Mouse (Mus musculus) midbrain, embryonic 15.5 days (tissue): ENCODE measurements around the gene Ppp1r1c. TPM values are rescaled to one million over a fixed set of nuclear protein-coding genes. Genes with fewer than 3 reads are reported as not detected.

Experiments
- ATAC-seq: fragments of 200-750 bp; cut with Nextera tagmentation; replicated peaks from 2 replicates; pipeline ENCODE4 v1.8.0; 2017; ENCODE audit warnings: moderate TSS enrichment
- H3K27ac ChIP-seq: fragments of 300-500 bp; sonication (generic); 2 replicates; pipeline ENCODE4 v1.5.1; 2015; ENCODE audit warnings: mild to moderate bottlenecking, inconsistent platforms
- H3K27me3 ChIP-seq: fragments of 300-500 bp; sonication (generic); replicated peaks from 2 replicates; pipeline ENCODE4 v1.6.1; 2015; ENCODE audit warnings: inconsistent platforms
- H3K36me3 ChIP-seq: fragments of 300-500 bp; sonication (generic); replicated peaks from 2 replicates; pipeline ENCODE4 v1.6.1; 2015; ENCODE audit warnings: inconsistent platforms
- H3K4me1 ChIP-seq: fragments of 300-500 bp; sonication (generic); 2 replicates; pipeline ENCODE4 v1.6.1; 2015; ENCODE audit warnings: inconsistent platforms
- H3K4me2 ChIP-seq: fragments of 300-500 bp; sonication (generic); 2 replicates; pipeline ENCODE4 v1.6.1; 2015; ENCODE audit warnings: inconsistent platforms, mild to moderate bottlenecking, moderate library complexity
- H3K4me3 ChIP-seq: fragments of 300-500 bp; sonication (generic); 2 replicates; pipeline ENCODE4 v1.5.1; 2015; ENCODE audit warnings: mild to moderate bottlenecking, inconsistent platforms
- H3K9ac ChIP-seq: fragments of 300-500 bp; sonication (generic); 2 replicates; pipeline ENCODE4 v1.6.1; 2015; ENCODE audit warnings: mild to moderate bottlenecking, inconsistent platforms
- H3K9me3 ChIP-seq: fragments of 300-500 bp; sonication (generic); 2 replicates; pipeline ENCODE4 v1.6.1; 2016; ENCODE audit warnings: inconsistent platforms
- WGBS: fragments of 180-500 bp; shearing (Covaris S2); methylation state at CpG from one replicate; pipeline ENCODE4 v1.1.7; 2015; ENCODE audit warnings: mixed read lengths; 5-methylcytosine and 5-hydroxymethylcytosine counted together
- polyA plus RNA-seq: library from polyadenylated mRNA; unstranded; fragments of >200 nt; fragmentation: Nextera tagmentation; extraction: Ambion mirVana; gene quantifications from 2 replicates; pipeline ENCODE4 v1.2.1, GENCODE M21; 2015

Ppp1r1c gene
- polyA plus RNA-seq, 1 experiment from 2014 or later: 3.7 TPM

- no peak overlapping the region for H3K27ac ChIP-seq
- H3K36me3 ChIP-seq: no peaks in the 10 kb centered on the region
- no peaks in the 10 kb centered on the region for H3K9me3 ChIP-seq
- no peak for ATAC-seq
- H3K27me3 ChIP-seq: no peaks in the 10 kb centered on the region
- no peak overlapping the region for H3K4me2 ChIP-seq
- H3K4me3 ChIP-seq: no peak overlapping the region
- H3K9ac ChIP-seq: no peak overlapping the region
- WGBS: 57% methylated on average over 6 of the region's 6 CpGs
- H3K4me1 ChIP-seq: no peaks in the 10 kb centered on the region
Observed at GRCm38 (mm10) chr2:79762723-79763388, 55.3 kb downstream of the Ppp1r1c start.

GRCm38 (mm10) chr2:79765032-79765431, 57.5 kb downstream of the Ppp1r1c start:
- no peak for ATAC-seq
- Histone ChIP-seq H3K4me2 (no peak overlapping the region), H3K9ac (no peak overlapping the region), H3K4me3 (no peak overlapping the region), H3K36me3 (no peaks in the 10 kb centered on the region), H3K4me1 (no peaks in the 10 kb centered on the region), H3K27ac (no peak overlapping the region), H3K27me3 (no peaks in the 10 kb centered on the region), H3K9me3 (no peaks in the 10 kb centered on the region)
- 87% methylated on average over 3 of the region's 3 CpGs for WGBS

GRCm38 (mm10) chr2:79765723-79766122, 58.1 kb downstream of the Ppp1r1c start:
- Histone ChIP-seq H3K27ac (no peak overlapping the region), H3K9me3 (no peaks in the 10 kb centered on the region), H3K4me1 (no peaks in the 10 kb centered on the region), H3K9ac (no peak overlapping the region), H3K4me2 (no peak overlapping the region), H3K27me3 (no peaks in the 10 kb centered on the region), H3K36me3 (no peaks in the 10 kb centered on the region), H3K4me3 (no peak overlapping the region)
- 86% methylated on average over 7 of the region's 7 CpGs for WGBS
- ATAC-seq: no peak

GRCm38 (mm10) chr2:79768625-79769024, 61.0 kb downstream of the Ppp1r1c start:
- WGBS: 84% methylated on average over 2 of the region's 2 CpGs
- Histone ChIP-seq H3K4me3 (no peak overlapping the region), H3K9ac (no peak overlapping the region), H3K4me1 (no peaks in the 10 kb centered on the region), H3K4me2 (no peak overlapping the region), H3K27me3 (no peaks in the 10 kb centered on the region), H3K36me3 (no peaks in the 10 kb centered on the region), H3K9me3 (no peaks in the 10 kb centered on the region), H3K27ac (no peak overlapping the region)
- no peak; the same call in 1 of the 2 replicates for ATAC-seq

GRCm38 (mm10) chr2:79770307-79770706, 62.7 kb downstream of the Ppp1r1c start:
- no peak overlapping the region for H3K4me3 ChIP-seq
- H3K27me3 ChIP-seq: no peaks in the 10 kb centered on the region
- H3K36me3 ChIP-seq: no peaks in the 10 kb centered on the region
- H3K4me2 ChIP-seq: no peak overlapping the region
- WGBS: 36% methylated on average over 3 of the region's 3 CpGs
- H3K4me1 ChIP-seq: no peaks in the 10 kb centered on the region
- no peaks in the 10 kb centered on the region for H3K9me3 ChIP-seq
- no peak overlapping the region for H3K27ac ChIP-seq
- no peak for ATAC-seq
- no peak overlapping the region for H3K9ac ChIP-seq

- no peak overlapping the region for H3K4me2 ChIP-seq
- H3K9me3 ChIP-seq: no peaks in the 10 kb centered on the region
- no peak overlapping the region for H3K4me3 ChIP-seq
- no peak overlapping the region for H3K27ac ChIP-seq
- no peaks in the 10 kb centered on the region for H3K4me1 ChIP-seq
- no peaks in the 10 kb centered on the region for H3K36me3 ChIP-seq
- peak; percentile 63; the same call in 1 of the 2 replicates for ATAC-seq
- no peak overlapping the region for H3K9ac ChIP-seq
- WGBS: 4% methylated on average over 5 of the region's 5 CpGs
- H3K27me3 ChIP-seq: no peaks in the 10 kb centered on the region
Observed at GRCm38 (mm10) chr2:79774372-79774771, 66.8 kb downstream of the Ppp1r1c start.

- 79% methylated on average over 2 of the region's 2 CpGs for WGBS
- no peaks in the 10 kb centered on the region for H3K4me1 ChIP-seq
- H3K27me3 ChIP-seq: no peaks in the 10 kb centered on the region
- H3K4me2 ChIP-seq: no peak overlapping the region
- H3K9me3 ChIP-seq: no peaks in the 10 kb centered on the region
- no peak overlapping the region for H3K27ac ChIP-seq
- no peak overlapping the region for H3K9ac ChIP-seq
- no peaks in the 10 kb centered on the region for H3K36me3 ChIP-seq
- no peak for ATAC-seq
- H3K4me3 ChIP-seq: no peak overlapping the region
Observed at GRCm38 (mm10) chr2:79777801-79778200, 70.2 kb downstream of the Ppp1r1c start.

GRCm38 (mm10) chr2:79780772-79781171, 73.2 kb downstream of the Ppp1r1c start:
- Histone ChIP-seq H3K27me3 (no peaks in the 10 kb centered on the region), H3K4me1 (no peaks in the 10 kb centered on the region), H3K9me3 (no peaks in the 10 kb centered on the region), H3K9ac (no peak overlapping the region), H3K4me3 (no peak overlapping the region), H3K36me3 (no peaks in the 10 kb centered on the region), H3K4me2 (no peak overlapping the region), H3K27ac (no peak overlapping the region)
- ATAC-seq: no peak
- 62% methylated on average over 7 of the region's 7 CpGs for WGBS

- no peak overlapping the region for H3K4me3 ChIP-seq
- H3K4me2 ChIP-seq: no peak overlapping the region
- H3K9me3 ChIP-seq: no peaks in the 10 kb centered on the region
- H3K27ac ChIP-seq: no peak overlapping the region
- H3K36me3 ChIP-seq: no peaks in the 10 kb centered on the region
- no peaks in the 10 kb centered on the region for H3K27me3 ChIP-seq
- no peak overlapping the region for H3K9ac ChIP-seq
- WGBS: 66% methylated on average over 8 of the region's 8 CpGs
- no peak for ATAC-seq
- no peaks in the 10 kb centered on the region for H3K4me1 ChIP-seq
Observed at GRCm38 (mm10) chr2:79785541-79786134, 78.1 kb downstream of the Ppp1r1c start.

GRCm38 (mm10) chr2:79786467-79786866, 78.9 kb downstream of the Ppp1r1c start:
- Histone ChIP-seq H3K36me3 (no peaks in the 10 kb centered on the region), H3K27ac (no peak overlapping the region), H3K4me1 (no peaks in the 10 kb centered on the region), H3K9ac (no peak overlapping the region), H3K9me3 (no peaks in the 10 kb centered on the region), H3K27me3 (no peaks in the 10 kb centered on the region), H3K4me3 (no peak overlapping the region), H3K4me2 (no peak overlapping the region)
- 89% methylated on average over 11 of the region's 11 CpGs for WGBS
- no peak for ATAC-seq

- Histone ChIP-seq H3K27me3 (no peaks in the 10 kb centered on the region), H3K4me2 (no peak overlapping the region), H3K9ac (no peak overlapping the region), H3K27ac (no peak overlapping the region), H3K9me3 (no peaks in the 10 kb centered on the region), H3K4me1 (no peaks in the 10 kb centered on the region), H3K36me3 (no peaks in the 10 kb centered on the region), H3K4me3 (no peak overlapping the region)
- no peak for ATAC-seq
- WGBS: 96% methylated on average over 2 of the region's 2 CpGs
Observed at GRCm38 (mm10) chr2:79793186-79793585, 85.6 kb downstream of the Ppp1r1c start.

- Histone ChIP-seq H3K36me3 (no peaks in the 10 kb centered on the region), H3K4me3 (no peak overlapping the region), H3K4me1 (no peaks in the 10 kb centered on the region), H3K4me2 (no peak overlapping the region), H3K9ac (no peak overlapping the region), H3K27me3 (no peaks in the 10 kb centered on the region), H3K27ac (no peak overlapping the region), H3K9me3 (no peaks in the 10 kb centered on the region)
- ATAC-seq: no peak
- WGBS: 79% methylated on average over 2 of the region's 2 CpGs
Observed at GRCm38 (mm10) chr2:79797444-79797843, 89.9 kb downstream of the Ppp1r1c start.

GRCm38 (mm10) chr2:79798627-79799026, 91.0 kb downstream of the Ppp1r1c start:
- no peaks in the 10 kb centered on the region for H3K9me3 ChIP-seq
- H3K4me2 ChIP-seq: no peak overlapping the region
- H3K4me3 ChIP-seq: no peak overlapping the region
- WGBS: 43% methylated on average over 7 of the region's 7 CpGs
- no peaks in the 10 kb centered on the region for H3K4me1 ChIP-seq
- H3K27ac ChIP-seq: no peak overlapping the region
- ATAC-seq: no peak
- H3K27me3 ChIP-seq: no peaks in the 10 kb centered on the region
- H3K9ac ChIP-seq: no peak overlapping the region
- no peaks in the 10 kb centered on the region for H3K36me3 ChIP-seq
